Mouse (Mus musculus): ENCODE data around the gene Ndufc1.
"Not testable (repeated sequence)": the region's sequence is repeated elsewhere in the genome, so short reads cannot be mapped to it uniquely, and the experiment has no call there.

Gene Ndufc1

GRCm38 (mm10) chr3:51368011-51368410, 40.8 kb downstream of the Ndufc1 start:
- DNase-seq (ENCODE audit: low read depth) = no peak

- DNase-seq (ENCODE audit: low read depth) = no peak
These were observed 41.9 kb downstream of the Ndufc1 start for GRCm38 (mm10) chr3:51366926-51367325.

GRCm38 (mm10) chr3:51365517-51365882, 43.3 kb downstream of the Ndufc1 start:
- no peak for DNase-seq (ENCODE audit: low read depth)

GRCm38 (mm10) chr3:51364703-51365516, 43.9 kb downstream of the Ndufc1 start:
- DNase-seq (ENCODE audit: low read depth) = no peak

GRCm38 (mm10) chr3:51361066-51361465, 47.7 kb downstream of the Ndufc1 start:
- no peak for DNase-seq (ENCODE audit: low read depth)

- no peak for DNase-seq (ENCODE audit: low read depth)
These were observed 49.1 kb downstream of the Ndufc1 start for GRCm38 (mm10) chr3:51359558-51360307.

- DNase-seq (ENCODE audit: low read depth) = peak; percentile 85
These were observed 49.9 kb downstream of the Ndufc1 start for GRCm38 (mm10) chr3:51358660-51359557.

- DNase-seq (ENCODE audit: low read depth) = no peak
These were observed 50.6 kb downstream of the Ndufc1 start for GRCm38 (mm10) chr3:51358181-51358580.

GRCm38 (mm10) chr3:51357624-51358023, 51.2 kb downstream of the Ndufc1 start:
- DNase-seq (ENCODE audit: low read depth) = no peak

- no peak for DNase-seq (ENCODE audit: low read depth)
These were observed 51.7 kb downstream of the Ndufc1 start for GRCm38 (mm10) chr3:51357078-51357477.

- DNase-seq (ENCODE audit: low read depth) = not testable (repeated sequence)
These were observed 53.8 kb downstream of the Ndufc1 start for GRCm38 (mm10) chr3:51354956-51355355.
